7 mouse cellular contexts compared by ENCODE assay signal in the genomic region with DNA sequence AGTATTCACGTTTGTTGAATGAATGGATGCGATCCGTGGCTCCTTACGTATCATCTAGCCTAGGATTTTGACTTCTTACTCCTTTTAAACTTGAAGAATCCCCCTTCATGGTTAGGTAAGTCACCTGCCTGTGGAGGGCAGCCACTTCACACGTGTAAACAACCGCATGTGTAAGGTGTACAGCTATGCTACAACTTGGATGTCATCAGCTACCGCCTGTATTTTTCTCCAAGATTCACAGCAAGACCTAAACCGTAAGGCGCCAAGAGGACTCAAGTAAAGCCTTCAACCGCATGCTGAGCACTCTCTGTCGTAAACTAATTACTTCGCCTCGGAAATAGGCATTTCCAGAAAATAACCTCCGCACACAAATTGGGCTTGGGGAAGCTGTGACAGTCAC. TPM values are rescaled to one million over a fixed set of nuclear protein-coding genes. Genes with fewer than 3 reads are reported as not detected.
A peak's percentile ranks its signal among the peaks of the same experiment; 100 is the strongest.
DNase-seq lines count a peak whose midpoint lies in the region; ATAC-seq and TF ChIP-seq lines count a peak whose summit lies in the region.

No protein-coding gene starts in this region.

- H3K4me2 ChIP-seq in lung, embryonic 15.5 days, result peak overlapping the region; percentile 85
- H3K4me2 ChIP-seq in forebrain, embryonic 13.5 days, result peak overlapping the region; percentile 76
- peak overlapping the region; percentile 78 for H3K4me2 ChIP-seq in liver, embryonic 14.5 days (ENCODE audit: low read depth)

- peak overlapping the region; percentile 99 for H3K4me3 ChIP-seq in lung, embryonic 15.5 days
- peak overlapping the region; percentile 89 for H3K4me3 ChIP-seq in brown adipose tissue, adult 24 weeks (ENCODE audit: insufficient read depth, low read depth, low read length)
- H3K4me3 ChIP-seq in forebrain, embryonic 13.5 days, result peak overlapping the region; percentile 99
- H3K4me3 ChIP-seq in liver, embryonic 14.5 days (ENCODE audit: insufficient read depth in 1 of 2, low read depth in 2 of 2, low read length in 2 of 2), result peak overlapping the region; percentile 88 to 93

- no peak for TF ChIP-seq EP300 in liver, embryonic 14.5 days (IDR thresholded peaks at IDR 0.05; ENCODE audit: low read depth)

- no peaks in the 10 kb centered on the region for H3K36me3 ChIP-seq in lung, embryonic 15.5 days
- no peaks in the 10 kb centered on the region for H3K36me3 ChIP-seq in forebrain, embryonic 13.5 days (ENCODE audit: poor library complexity, severe bottlenecking)
- H3K36me3 ChIP-seq in liver, embryonic 14.5 days (replicated peaks; ENCODE audit: control insufficient read depth, insufficient read depth, low read depth), result no peaks in the 10 kb centered on the region; the same call in 1 of the 2 replicates

- peaks cover 37% of the 10 kb centered on the region for H3K4me1 ChIP-seq in lung, embryonic 15.5 days
- H3K4me1 ChIP-seq in brown adipose tissue, adult 24 weeks (ENCODE audit: control insufficient read depth, insufficient read depth, insufficient read length, low read length), result peaks cover 8% of the 10 kb centered on the region
- H3K4me1 ChIP-seq in forebrain, embryonic 13.5 days, result peaks cover 36% of the 10 kb centered on the region
- peaks cover 11 to 32% of the 10 kb centered on the region in 2 experiments for H3K4me1 ChIP-seq in liver, embryonic 14.5 days (replicated peaks; ENCODE audit: control insufficient read depth in 2 of 2, insufficient read depth in 2 of 2, low read length in 1 of 2)

- no peak overlapping the region for H3K27ac ChIP-seq in lung, embryonic 15.5 days
- no peak overlapping the region; the same call in 1 of the 2 replicates for H3K27ac ChIP-seq in brown adipose tissue, adult 24 weeks (replicated peaks; ENCODE audit: low read depth, low read length)
- no peak overlapping the region for H3K27ac ChIP-seq in forebrain, embryonic 13.5 days
- peak overlapping the region; percentile 78 for H3K27ac ChIP-seq in liver, embryonic 14.5 days

- WGBS in lung, embryonic 15.5 days, result 14% methylated on average over 14 of the region's 14 CpGs
- 12% methylated on average over 14 of the region's 14 CpGs for WGBS in forebrain, embryonic 13.5 days
- 14% methylated on average over 14 of the region's 14 CpGs for WGBS in liver, embryonic 14.5 days (ENCODE audit: insufficient replicate concordance)

- H3K27me3 ChIP-seq in lung, embryonic 15.5 days, result no peaks in the 10 kb centered on the region
- peaks cover 19% of the 10 kb centered on the region for H3K27me3 ChIP-seq in forebrain, embryonic 13.5 days
- H3K27me3 ChIP-seq in liver, embryonic 14.5 days (ENCODE audit: control insufficient read depth, insufficient read depth, low read length), result no peaks in the 10 kb centered on the region; the same call in 1 of the 2 replicates

- ATAC-seq in lung, embryonic 15.5 days (ENCODE audit: borderline replicate concordance, extremely low read depth, low FRiP score, low TSS enrichment), result no peak
- no peak for ATAC-seq in forebrain, embryonic 13.5 days
- no peak for ATAC-seq in liver, embryonic 14.5 days (ENCODE audit: insufficient read depth)
- no peak for ATAC-seq in megakaryocyte progenitor cell, adult 5-6 weeks (replicated peaks; ENCODE audit: poor library complexity)

- peak; percentile 24; the same call in 1 of the 2 replicates for TF ChIP-seq CTCF in liver, embryonic 14.5 days (IDR thresholded peaks at IDR 0.05; ENCODE audit: low read depth)

- peak overlapping the region; percentile 93; the same call in 1 of the 2 replicates for H3K9ac ChIP-seq in lung, embryonic 15.5 days
- H3K9ac ChIP-seq in forebrain, embryonic 13.5 days, result peak overlapping the region; percentile 98
- peak overlapping the region; percentile 93 for H3K9ac ChIP-seq in liver, embryonic 14.5 days (replicated peaks)

- no peak for DNase-seq in lung, adult 18-20 months
- no peak for DNase-seq in liver, embryonic 14.5 days (ENCODE audit: low read depth in 3 of 3, low spot score in 3 of 3)
- DNase-seq in ovary, postnatal 36 days (ENCODE audit: low spot score), result no peak

- no peaks in the 10 kb centered on the region for H3K9me3 ChIP-seq in lung, embryonic 15.5 days
- H3K9me3 ChIP-seq in forebrain, embryonic 13.5 days (replicated peaks), result no peaks in the 10 kb centered on the region
- H3K9me3 ChIP-seq in liver, embryonic 14.5 days (ENCODE audit: control insufficient read depth, low read length), result no peaks in the 10 kb centered on the region

RNA-seq across cellular contexts. Expression of gene Maco1, which starts 1.3 kb away (rescaled TPM):
- polyA plus RNA-seq in lung, embryonic 15.5 days (2015; fragmentation: Nextera tagmentation; extraction: Ambion mirVana), result 36.1 and 39.9 TPM in 2 replicates
- polyA plus RNA-seq in brown adipose tissue, adult 24 weeks (2012; ENCODE audit: insufficient read depth, insufficient read length, missing spikeins), result 22.4 and 26.2 TPM in 2 replicates
- polyA plus RNA-seq in forebrain, embryonic 13.5 days (2015; fragmentation: Nextera tagmentation; extraction: Ambion mirVana), result 91.3 and 91.8 TPM in 2 replicates
- polyA plus RNA-seq in liver, embryonic 14.5 days (2012; rRNA removed), result 5.7 and 9.3 TPM in 2 replicates
- 11.7 and 13.0 TPM in 2 replicates for polyA plus RNA-seq in liver, embryonic 14.5 days (2014; fragmentation: Nextera tagmentation; extraction: Ambion mirVana)
- total RNA-seq in megakaryocyte progenitor cell, adult 5-6 weeks (2015), result 31.4 and 33.0 TPM in 2 replicates
- 34.2 and 38.5 TPM in 2 replicates for total RNA-seq in megakaryocyte progenitor cell, adult 5-6 weeks (2017)

RNA-seq across cellular contexts. Expression of gene Rhd, which starts 12.5 kb away (rescaled TPM):
- polyA plus RNA-seq in lung, embryonic 15.5 days (2015; fragmentation: Nextera tagmentation; extraction: Ambion mirVana), result 2.3 and 5.4 TPM in 2 replicates
- polyA plus RNA-seq in brown adipose tissue, adult 24 weeks (2012; ENCODE audit: insufficient read depth, insufficient read length, missing spikeins), result not detected in 2 replicates
- polyA plus RNA-seq in forebrain, embryonic 13.5 days (2015; fragmentation: Nextera tagmentation; extraction: Ambion mirVana), result 1.5 TPM in 2 replicates
- 260 and 298 TPM in 2 replicates for polyA plus RNA-seq in liver, embryonic 14.5 days (2012; rRNA removed)
- polyA plus RNA-seq in liver, embryonic 14.5 days (2014; fragmentation: Nextera tagmentation; extraction: Ambion mirVana), result 576 and 578 TPM in 2 replicates
- 8.0 and 15.9 TPM in 2 replicates for total RNA-seq in megakaryocyte progenitor cell, adult 5-6 weeks (2015)
- 15.3 and 29.2 TPM in 2 replicates for total RNA-seq in megakaryocyte progenitor cell, adult 5-6 weeks (2017)

Comparison
In these comparisons a context has a peak if more than half of its experiments do, and no peak if none do; other contexts are left out.
1. RNA of gene Rhd, which starts 12.5 kb away (polyA plus RNA-seq): 260 to 578 TPM in liver, embryonic 14.5 days; 2.3 to 5.4 TPM in lung, embryonic 15.5 days, 1.5 TPM in forebrain, embryonic 13.5 days and not detected in brown adipose tissue, adult 24 weeks; every median in the first group is over 10 times any median in the second.
2. Peak in every context shown above with its lines, with median percentiles within 50 percentile points of each other: H3K4me2 ChIP-seq, H3K4me3 ChIP-seq and H3K9ac ChIP-seq.